Mouse (Mus musculus) testis, adult 2 months (tissue): ENCODE results near the gene Adrb1. TPM values are rescaled to one million over a fixed set of nuclear protein-coding genes. Genes with fewer than 3 reads are reported as not detected.

Source experiments
- H3K27ac ChIP-seq: fragments of 200-500 bp; 2 replicates; pipeline ENCODE4 v1.5.1; 2012; ENCODE audit warnings: low read depth, low read length; ENCODE audit not compliant: control insufficient read depth, insufficient read depth
- H3K27me3 ChIP-seq: fragments of 200-500 bp; 2 replicates; pipeline ENCODE4 v1.6.1; 2012; ENCODE audit warnings: mild to moderate bottlenecking, low read length, moderate library complexity; ENCODE audit not compliant: control insufficient read depth, insufficient read depth
- H3K36me3 ChIP-seq: fragments of 200-500 bp; 2 replicates; pipeline ENCODE4 v1.6.1; 2012; ENCODE audit warnings: mild to moderate bottlenecking, low read length; ENCODE audit not compliant: control insufficient read depth, insufficient read depth
- H3K4me1 ChIP-seq: fragments of 200-500 bp; 2 replicates; pipeline ENCODE4 v1.6.1; 2012; ENCODE audit warnings: low read length; ENCODE audit not compliant: control insufficient read depth, insufficient read depth
- H3K4me3 ChIP-seq: fragments of 200-500 bp; 2 replicates; pipeline ENCODE4 v1.5.1; 2012; ENCODE audit warnings: low read depth, mild to moderate bottlenecking, low read length, moderate library complexity, mixed read lengths; ENCODE audit not compliant: control insufficient read depth
- CTCF ChIP-seq: fragments of 200-500 bp; IDR thresholded peaks from 2 replicates; pipeline ENCODE4 v1.5.1; 2012; ENCODE audit warnings: low read depth, mild to moderate bottlenecking, inconsistent platforms, low read length, moderate library complexity; ENCODE audit not compliant: control insufficient read depth, insufficient read depth, insufficient replicate concordance
- POLR2A ChIP-seq: fragments of 200-500 bp; IDR thresholded peaks from 2 replicates; pipeline ENCODE4 v1.6.1; 2012; ENCODE audit warnings: low read depth, mild to moderate bottlenecking, inconsistent platforms, low read length, moderate library complexity; ENCODE audit not compliant: control insufficient read depth
- polyA plus RNA-seq: library from polyadenylated mRNA; depleted of rRNA; stranded (reverse); fragments of >200 nt; gene quantifications from 2 replicates; pipeline ENCODE4 v1.2.3, GENCODE M21; 2012

Gene Adrb1
- polyA plus RNA-seq, 1 experiment = 1.4 TPM

DNA sequence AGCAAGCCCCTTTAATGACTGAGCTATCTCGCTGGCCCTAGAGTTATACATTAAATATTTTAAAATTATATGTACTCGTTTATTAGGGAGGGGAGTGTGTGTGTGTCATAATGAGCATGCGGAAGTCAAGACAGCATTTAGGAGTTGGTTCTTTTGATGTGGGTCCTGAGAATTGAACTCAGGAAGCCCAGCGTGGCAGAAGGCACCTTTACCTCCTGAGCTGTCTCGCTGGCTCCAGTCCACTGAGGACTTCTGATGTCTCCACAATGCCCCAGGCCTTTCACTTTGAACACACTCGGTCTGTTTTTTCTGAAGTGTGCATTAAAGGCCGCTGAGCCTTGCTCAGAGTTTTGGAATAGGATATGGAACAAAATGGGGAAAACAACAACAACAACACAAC lies 39.7 kb upstream of the Adrb1 start:
- H3K27me3 ChIP-seq = no peaks in the 10 kb centered on the region
- TF ChIP-seq POLR2A = no peak
- H3K4me3 ChIP-seq = no peak overlapping the region
- no peak overlapping the region for H3K27ac ChIP-seq
- no peaks in the 10 kb centered on the region for H3K36me3 ChIP-seq
- H3K4me1 ChIP-seq = peaks cover 2% of the 10 kb centered on the region; the same call in 1 of the 2 replicates

DNA sequence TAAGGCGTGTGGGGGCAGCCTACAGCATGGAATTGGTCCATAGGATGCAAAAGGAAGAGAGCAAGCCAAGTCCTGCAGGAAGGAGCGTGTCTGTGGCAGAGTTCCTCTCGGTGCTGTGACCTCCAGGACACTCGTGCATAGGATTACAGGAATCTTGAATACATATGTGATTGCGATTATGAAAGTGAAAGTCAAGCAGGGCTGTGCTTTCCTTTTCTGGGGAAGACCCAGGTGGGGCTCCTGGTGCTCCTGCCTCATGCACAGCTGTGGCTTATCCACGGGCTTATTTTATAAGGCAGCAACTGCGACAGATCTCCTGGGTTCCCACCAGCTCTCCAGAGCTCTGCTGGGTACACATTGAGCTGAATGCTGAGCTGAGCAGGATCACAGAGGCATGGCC lies 39.2 kb upstream of the Adrb1 start:
- Histone ChIP-seq H3K36me3 (no peaks in the 10 kb centered on the region), H3K27me3 (no peaks in the 10 kb centered on the region), H3K27ac (no peak overlapping the region), H3K4me3 (no peak overlapping the region), H3K4me1 (peaks cover 3% of the 10 kb centered on the region)
- no peak for TF ChIP-seq CTCF
- no peak for TF ChIP-seq POLR2A

DNA sequence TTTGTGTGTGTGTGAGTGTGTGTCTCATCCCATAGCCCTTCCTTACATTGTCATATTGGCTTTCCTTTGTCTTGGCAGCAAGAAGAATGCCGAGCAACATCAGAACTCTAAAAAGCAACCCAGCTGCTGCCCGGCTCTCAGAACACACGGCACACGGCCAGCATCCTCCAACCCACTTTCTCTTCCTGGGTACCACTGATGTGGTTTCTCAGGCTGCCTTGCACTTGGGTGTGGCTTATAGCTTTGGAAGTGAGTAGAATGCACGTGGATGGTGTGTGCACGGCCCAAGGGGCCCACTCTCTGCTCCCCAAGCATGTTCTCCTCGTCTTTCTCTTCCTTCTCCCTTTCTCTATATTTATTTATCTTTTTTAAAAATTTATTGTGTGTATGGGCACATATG lies 36.5 kb upstream of the Adrb1 start:
- Histone ChIP-seq H3K36me3 (no peaks in the 10 kb centered on the region), H3K4me1 (peaks cover 5% of the 10 kb centered on the region), H3K27me3 (no peaks in the 10 kb centered on the region), H3K4me3 (no peak overlapping the region), H3K27ac (no peak overlapping the region)
- no peak for TF ChIP-seq POLR2A
- TF ChIP-seq CTCF = no peak

DNA sequence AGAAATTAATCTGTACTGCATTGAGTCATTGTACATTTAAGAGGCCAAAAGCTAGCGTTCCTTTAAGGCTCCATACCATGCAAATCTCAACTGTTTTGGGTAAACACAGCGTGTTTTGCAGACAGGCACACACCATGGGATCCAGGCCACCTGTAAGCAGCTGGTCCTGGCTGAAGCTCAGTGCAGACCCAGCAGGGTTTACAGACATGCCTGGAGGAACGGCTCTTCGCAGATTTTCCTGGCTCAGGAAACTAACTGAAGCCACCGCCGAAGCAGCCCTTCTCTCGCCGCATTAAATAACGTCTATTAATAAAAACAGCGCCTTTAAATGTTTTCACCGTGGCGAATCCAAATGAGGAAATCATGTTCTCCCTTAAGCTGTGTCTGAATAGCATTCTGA lies 35.8 kb upstream of the Adrb1 start:
- no peak overlapping the region for H3K4me3 ChIP-seq
- no peaks in the 10 kb centered on the region for H3K27me3 ChIP-seq
- TF ChIP-seq POLR2A (no peak), CTCF (no peak)
- H3K4me1 ChIP-seq = peaks cover 5% of the 10 kb centered on the region
- H3K36me3 ChIP-seq = no peaks in the 10 kb centered on the region
- no peak overlapping the region for H3K27ac ChIP-seq

DNA sequence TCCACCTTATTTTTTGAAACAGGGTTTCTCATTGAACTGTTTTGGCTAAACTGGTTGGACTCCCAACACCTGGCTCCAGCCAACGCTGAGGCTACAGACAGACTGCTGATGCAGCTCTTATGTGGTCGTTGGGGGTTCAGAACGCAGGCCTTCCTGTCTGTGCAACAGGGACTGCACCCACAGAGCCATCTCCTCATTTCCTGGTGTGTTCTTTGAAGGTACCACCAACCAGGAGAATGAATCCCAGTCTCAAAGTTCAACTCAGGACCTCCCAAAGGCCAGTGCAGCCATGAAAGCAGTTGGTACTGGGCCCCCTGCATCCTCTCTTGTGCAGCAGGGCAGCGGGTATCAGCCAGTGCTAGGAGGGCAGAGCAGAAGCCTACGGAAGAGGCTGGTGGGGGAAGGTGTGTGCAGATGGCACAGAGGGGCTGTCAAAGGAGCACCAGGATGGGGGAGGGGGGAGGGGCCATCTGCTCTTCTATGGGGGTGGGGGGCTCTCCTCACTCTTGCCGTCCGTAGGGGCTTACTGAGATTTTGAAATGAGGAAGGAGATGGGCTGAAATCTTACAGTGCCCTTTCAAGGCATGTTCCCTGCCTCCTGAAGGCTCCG lies 34.9 kb upstream of the Adrb1 start:
- Histone ChIP-seq H3K27ac (no peak overlapping the region), H3K4me1 (peaks cover 5% of the 10 kb centered on the region), H3K27me3 (no peaks in the 10 kb centered on the region), H3K36me3 (no peaks in the 10 kb centered on the region), H3K4me3 (no peak overlapping the region)
- no peak for TF ChIP-seq POLR2A
- no peak for TF ChIP-seq CTCF

DNA sequence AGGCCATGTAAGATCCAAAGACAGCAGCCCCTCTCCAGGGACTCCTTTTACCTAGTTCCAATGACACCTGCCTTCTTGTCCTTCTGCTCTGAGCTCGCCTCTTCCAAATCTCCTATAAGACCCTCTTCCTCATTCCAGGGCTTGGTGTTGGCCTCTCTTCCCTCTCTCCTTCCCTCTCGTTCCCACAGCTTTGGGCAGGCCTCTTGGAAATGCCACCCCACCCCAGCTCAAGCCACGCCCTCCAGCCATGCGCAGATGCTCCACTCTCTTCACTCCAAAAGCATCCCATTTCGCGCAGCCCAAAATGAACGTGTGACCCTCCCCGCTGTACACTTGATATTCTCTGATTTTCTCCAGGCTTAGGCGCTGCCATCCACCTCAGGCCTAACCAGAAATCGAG lies 34.3 kb upstream of the Adrb1 start:
- no peak overlapping the region for H3K27ac ChIP-seq
- H3K4me1 ChIP-seq = peaks cover 5% of the 10 kb centered on the region
- TF ChIP-seq CTCF (no peak), POLR2A (no peak)
- no peaks in the 10 kb centered on the region for H3K36me3 ChIP-seq
- no peak overlapping the region for H3K4me3 ChIP-seq
- no peaks in the 10 kb centered on the region for H3K27me3 ChIP-seq

DNA sequence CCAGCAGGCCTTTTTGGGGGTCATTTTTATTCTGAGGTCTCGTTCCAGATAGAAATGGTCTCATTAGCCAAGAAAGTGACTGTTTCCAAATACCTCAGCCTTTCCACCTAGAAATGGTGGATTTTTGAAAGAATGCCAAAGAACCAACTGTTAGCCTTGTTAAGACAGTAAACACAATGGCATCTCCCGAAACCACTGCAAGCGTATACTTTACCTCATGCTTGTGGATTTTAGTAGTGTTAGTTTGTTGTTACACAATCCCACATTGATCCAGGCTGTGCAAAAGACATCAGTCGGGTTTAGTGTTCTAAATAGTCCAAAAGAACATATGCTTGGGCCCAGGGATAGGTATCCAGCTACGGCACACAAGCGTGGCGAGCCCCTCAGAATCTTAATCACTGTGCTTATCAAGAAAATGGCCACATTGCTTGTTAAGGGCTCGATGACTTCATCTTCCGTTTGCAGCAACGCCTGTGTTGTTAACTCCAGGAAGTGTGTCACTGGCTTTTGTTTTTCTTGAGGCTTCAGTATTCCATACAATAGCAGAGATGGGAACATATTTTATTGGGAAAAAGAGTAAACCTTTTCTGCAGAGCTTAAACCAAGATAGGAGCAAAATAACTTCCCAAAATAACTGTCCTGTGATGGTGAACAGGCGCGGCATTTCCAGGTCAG lies 33.2 kb upstream of the Adrb1 start:
- H3K36me3 ChIP-seq = no peaks in the 10 kb centered on the region

DNA sequence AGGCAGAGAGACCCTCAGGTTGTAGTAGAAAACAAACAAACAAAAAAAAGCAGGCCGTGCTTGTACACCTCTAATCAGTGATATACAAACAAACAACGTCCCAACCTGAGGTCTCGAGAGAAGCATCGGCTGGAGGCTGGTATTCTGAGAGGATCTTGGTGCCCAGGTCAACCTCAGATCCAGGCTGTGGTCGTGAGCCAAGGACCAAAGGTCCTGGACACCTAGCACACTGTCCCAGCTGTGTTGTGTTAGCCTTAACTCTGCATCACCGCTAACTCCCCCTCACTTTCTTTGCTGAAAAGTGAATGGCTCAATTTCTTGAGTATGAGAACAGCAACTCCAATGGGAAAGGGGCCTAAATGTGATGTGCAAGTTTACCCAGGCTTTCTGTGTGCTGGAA lies 32.5 kb upstream of the Adrb1 start:
- TF ChIP-seq CTCF (no peak), POLR2A (no peak)
- Histone ChIP-seq H3K27ac (no peak overlapping the region), H3K4me1 (peaks cover 5% of the 10 kb centered on the region), H3K4me3 (no peak overlapping the region), H3K27me3 (no peaks in the 10 kb centered on the region), H3K36me3 (no peaks in the 10 kb centered on the region)

More for the DNA sequence above, 33.2 kb upstream of the Adrb1 start:
- no peak for TF ChIP-seq POLR2A
- TF ChIP-seq CTCF = no peak
- no peaks in the 10 kb centered on the region for H3K27me3 ChIP-seq
- peaks cover 5% of the 10 kb centered on the region for H3K4me1 ChIP-seq
- H3K27ac ChIP-seq = no peak overlapping the region
- no peak overlapping the region for H3K4me3 ChIP-seq
